Comparison of ENCODE assay signal across 6 mouse cellular contexts in genomic region chr5:43912844-43913243, GRCm38 (mm10). TPM values are rescaled to one million over a fixed set of nuclear protein-coding genes. Genes with fewer than 3 reads are reported as not detected.
DNase-seq lines count a peak whose midpoint lies in the region; ATAC-seq lines count a peak whose summit lies in the region.
"Not testable (repeated sequence)": the region's sequence is repeated elsewhere in the genome, so short reads cannot be mapped to it uniquely, and the experiment has no call there.

Gene Gm7879 (plus strand): TSS chr5:43913144.

- not testable (repeated sequence) for DNase-seq in adrenal gland, adult 18-20 months (ENCODE audit: low spot score in 2 of 2); adrenal gland, postnatal 14 days; layer of hippocampus, postnatal 14 days (ENCODE audit: low spot score in 2 of 2); left cerebral cortex, postnatal 10 days (ENCODE audit: extremely low spot score in 1 of 2, low spot score in 2 of 2)
- DNase-seq in brain, adult 2 months (ENCODE audit: low read depth, low spot score) = peak; percentile 10

- intact Hi-C loops in left cerebral cortex, postnatal 10 days (cut with DNase I) = not testable (repeated sequence)

- not testable (repeated sequence) for ATAC-seq in monocyte, adult 5-6 weeks (replicated peaks; ENCODE audit: insufficient number of reproducible peaks, low FRiP score, low TSS enrichment, poor library complexity, severe bottlenecking)

RNA-seq across cellular contexts. Expression of gene Gm7879, which starts in this region (rescaled TPM):
- total RNA-seq in adrenal gland, adult 18-20 months (2021) = 10 to 100 TPM; 13.8 to 16.5 TPM
- 10.9 and 15.2 TPM in 2 replicates for total RNA-seq in adrenal gland, postnatal 14 days (2021)
- total RNA-seq in layer of hippocampus, postnatal 14 days (2021) = 10 to 100 TPM; 12.0 to 12.6 TPM
- total RNA-seq in left cerebral cortex, postnatal 10 days (2021) = 10 to 100 TPM; 13.7 to 14.2 TPM
- total RNA-seq in monocyte, adult 5-6 weeks (2017) = 3.2 to 11.3 TPM in 2 of 3 replicates, not detected in the other
